Mouse (Mus musculus): ENCODE data around the gene Vapa. TPM values are rescaled to one million over a fixed set of nuclear protein-coding genes. Genes with fewer than 3 reads are reported as not detected.
"Not testable (repeated sequence)": the region's sequence is repeated elsewhere in the genome, so short reads cannot be mapped to it uniquely, and the experiment has no call there.

Vapa gene
- polyA plus RNA-seq, 1 experiment = 58.3 TPM

GRCm38 (mm10) chr17:65540441-65541272 is 72.7 kb downstream of the Vapa start, which contains the start of gene Tmem232:
Gene Tmem232 (minus strand): TSS chr17:65540782.
- Histone ChIP-seq H3K27me3 (ENCODE audit: control insufficient read depth, insufficient read depth, insufficient read length) (peaks cover 6% of the 10 kb centered on the region), H3K79me3 (ENCODE audit: low read depth) (no peaks in the 10 kb centered on the region), H3K4me3 (ENCODE audit: insufficient read depth, poor library complexity, severe bottlenecking) (no peak within 1 kb of the TSS), H3ac (ENCODE audit: control insufficient read depth, insufficient read length, low read depth) (no peak within 1 kb of the TSS), H3K79me2 (ENCODE audit: control insufficient read depth, insufficient read depth) (no peaks in the 10 kb centered on the region), H3K36me3 (ENCODE audit: control insufficient read depth, insufficient read depth) (no peaks in the 10 kb centered on the region)
- TF ChIP-seq MYOD1 (IDR thresholded peaks at IDR 0.05; ENCODE audit: control insufficient read depth, insufficient read length, low read depth) = no peak
- no peak for TF ChIP-seq CEBPB (IDR thresholded peaks at IDR 0.05; ENCODE audit: low read depth)
- no peak for TF ChIP-seq FOSL1 (IDR thresholded peaks at IDR 0.05; ENCODE audit: insufficient read depth, low read length, poor library complexity, severe bottlenecking)
- no peak for TF ChIP-seq MYOG (IDR thresholded peaks at IDR 0.05; ENCODE audit: control insufficient read depth, extremely low read depth, insufficient read length)
- no peak for TF ChIP-seq USF1 (IDR thresholded peaks at IDR 0.05; ENCODE audit: low read depth)
- TF ChIP-seq CTCF (IDR thresholded peaks at IDR 0.05; ENCODE audit: control insufficient read depth, insufficient read depth, insufficient read length) = no peak
- TF ChIP-seq MAX (IDR thresholded peaks at IDR 0.05) = no peak

GRCm38 (mm10) chr17:65536156-65536555 is 77.2 kb downstream of the Vapa start:
- no peak overlapping the region for H3ac ChIP-seq (ENCODE audit: control insufficient read depth, insufficient read length, low read depth)
- H3K36me3 ChIP-seq (ENCODE audit: control insufficient read depth, insufficient read depth) = no peaks in the 10 kb centered on the region
- TF ChIP-seq CTCF (IDR thresholded peaks at IDR 0.05; ENCODE audit: control insufficient read depth, insufficient read depth, insufficient read length) = peak; percentile 22
- no peak for TF ChIP-seq MAX (IDR thresholded peaks at IDR 0.05)
- H3K4me3 ChIP-seq (ENCODE audit: insufficient read depth, poor library complexity, severe bottlenecking) = no peak overlapping the region
- H3K79me3 ChIP-seq (ENCODE audit: low read depth) = no peaks in the 10 kb centered on the region
- peaks cover 6% of the 10 kb centered on the region for H3K27me3 ChIP-seq (ENCODE audit: control insufficient read depth, insufficient read depth, insufficient read length)
- no peaks in the 10 kb centered on the region for H3K79me2 ChIP-seq (ENCODE audit: control insufficient read depth, insufficient read depth)

- H3K79me2 ChIP-seq (ENCODE audit: control insufficient read depth, insufficient read depth); H3K79me3 ChIP-seq (ENCODE audit: low read depth); H3K36me3 ChIP-seq (ENCODE audit: control insufficient read depth, insufficient read depth); H3ac ChIP-seq (ENCODE audit: control insufficient read depth, insufficient read length, low read depth); H3K4me3 ChIP-seq (ENCODE audit: insufficient read depth, poor library complexity, severe bottlenecking); H3K27me3 ChIP-seq (ENCODE audit: control insufficient read depth, insufficient read depth, insufficient read length): not testable (repeated sequence)
Measured at GRCm38 (mm10) chr17:65532381-65532780, 81.0 kb downstream of the Vapa start.

Other genes with a start within 250 kb of the Vapa start
- not detected for gene Tmem232, start 72.8 kb downstream of the Vapa start, polyA plus RNA-seq (2012; fragmentation: generic; extraction: Trizol)
- gene Txndc2, start 28.6 kb upstream of the Vapa start, polyA plus RNA-seq (2012; fragmentation: generic; extraction: Trizol) = 0.12 TPM
- gene Rab31, start 159.2 kb upstream of the Vapa start, polyA plus RNA-seq (2012; fragmentation: generic; extraction: Trizol) = 144 TPM
- gene Ppp4r1, start 169.0 kb upstream of the Vapa start, polyA plus RNA-seq (2012; fragmentation: generic; extraction: Trizol) = 61.8 TPM